Mouse (Mus musculus) megakaryocyte, embryonic 14.5 days (primary cell): Measurements from ENCODE around the gene Rpain. TPM values are rescaled to one million over a fixed set of nuclear protein-coding genes. Genes with fewer than 3 reads are reported as not detected.
A peak's percentile ranks its signal among the peaks of the same experiment; 100 is the strongest.

ENCODE experiments used
- H3K27me3 ChIP-seq: replicated peaks from 2 replicates; pipeline ENCODE3; 2012; ENCODE audit warnings: inconsistent platforms
- H3K36me3 ChIP-seq: replicated peaks from 2 replicates; pipeline ENCODE3; 2012; ENCODE audit warnings: low read length, inconsistent platforms, mixed read lengths
- H3K4me1 ChIP-seq: 2 replicates; pipeline ENCODE4 v1.6.1; 2012; ENCODE audit warnings: inconsistent platforms
- H3K4me3 ChIP-seq: replicated peaks from 2 replicates; pipeline ENCODE3; 2012; ENCODE audit warnings: moderate library complexity, mild to moderate bottlenecking, inconsistent platforms
- H3K9me3 ChIP-seq: 2 replicates; pipeline ENCODE4 v1.6.1; 2012; ENCODE audit warnings: inconsistent platforms
- FLI1 ChIP-seq: IDR thresholded peaks from 2 replicates; pipeline ENCODE4 v1.6.1; 2012; ENCODE audit warnings: low read length, inconsistent platforms, mixed read lengths
- GATA1 ChIP-seq: IDR thresholded peaks from 3 replicates; pipeline ENCODE4 v1.6.1; 2012; ENCODE audit warnings: mixed read lengths, low read length, inconsistent platforms, borderline replicate concordance
- polyA plus RNA-seq: library from polyadenylated mRNA; stranded (reverse); fragments of >175 nt; gene quantifications from 2 replicates; pipeline ENCODE4 v1.2.3, GENCODE M21; 2012; ENCODE audit warnings: low replicate concordance; ENCODE audit not compliant: insufficient read depth

Rpain gene
- polyA plus RNA-seq, 1 experiment = 9.3 TPM

GRCm38 (mm10) chr11:70969271-70969794 lies 680 bp upstream of the Rpain start:
- H3K4me3 ChIP-seq = peak overlapping the region; percentile 91
- TF ChIP-seq FLI1 = no peak
- no peak for TF ChIP-seq GATA1
- H3K4me1 ChIP-seq = peaks cover 40% of the 10 kb centered on the region
- H3K9me3 ChIP-seq = no peaks in the 10 kb centered on the region
- H3K27me3 ChIP-seq = no peaks in the 10 kb centered on the region
- H3K36me3 ChIP-seq = peaks cover 64% of the 10 kb centered on the region

- H3K4me3 ChIP-seq = peak overlapping the region; percentile 91
- H3K27me3 ChIP-seq = no peaks in the 10 kb centered on the region
- H3K9me3 ChIP-seq = no peaks in the 10 kb centered on the region
- TF ChIP-seq GATA1 (no peak), FLI1 (no peak)
- H3K4me1 ChIP-seq = peaks cover 42% of the 10 kb centered on the region
- H3K36me3 ChIP-seq = peaks cover 64% of the 10 kb centered on the region
Observed at GRCm38 (mm10) chr11:70970560-70971540, 837 bp downstream of the Rpain start.

- Histone ChIP-seq H3K4me3 (no peak overlapping the region), H3K9me3 (no peaks in the 10 kb centered on the region), H3K36me3 (peaks cover 70% of the 10 kb centered on the region), H3K4me1 (peaks cover 40% of the 10 kb centered on the region), H3K27me3 (no peaks in the 10 kb centered on the region)
- TF ChIP-seq GATA1 = no peak
- TF ChIP-seq FLI1 = no peak
Observed at GRCm38 (mm10) chr11:70972586-70972985, 2.6 kb downstream of the Rpain start.

- H3K27me3 ChIP-seq = no peaks in the 10 kb centered on the region
- TF ChIP-seq GATA1 (no peak), FLI1 (no peak)
- peaks cover 38% of the 10 kb centered on the region for H3K4me1 ChIP-seq
- peaks cover 79% of the 10 kb centered on the region for H3K36me3 ChIP-seq
- no peak overlapping the region for H3K4me3 ChIP-seq
- H3K9me3 ChIP-seq = no peaks in the 10 kb centered on the region
Observed at GRCm38 (mm10) chr11:70973947-70974346, 3.9 kb downstream of the Rpain start.

- no peak for TF ChIP-seq GATA1
- TF ChIP-seq FLI1 = no peak
- Histone ChIP-seq H3K9me3 (no peaks in the 10 kb centered on the region), H3K4me3 (no peak overlapping the region), H3K4me1 (peaks cover 42% of the 10 kb centered on the region), H3K27me3 (no peaks in the 10 kb centered on the region), H3K36me3 (peaks cover 91% of the 10 kb centered on the region)
Observed at GRCm38 (mm10) chr11:70975193-70975592, 5.2 kb downstream of the Rpain start.

GRCm38 (mm10) chr11:70977293-70977692 lies 7.3 kb downstream of the Rpain start:
- no peaks in the 10 kb centered on the region for H3K27me3 ChIP-seq
- H3K36me3 ChIP-seq = peaks cover 93% of the 10 kb centered on the region
- no peak overlapping the region for H3K4me3 ChIP-seq
- no peaks in the 10 kb centered on the region for H3K9me3 ChIP-seq
- peaks cover 47% of the 10 kb centered on the region for H3K4me1 ChIP-seq
- TF ChIP-seq GATA1 (no peak), FLI1 (no peak)

- Histone ChIP-seq H3K4me1 (peaks cover 40% of the 10 kb centered on the region), H3K4me3 (no peak overlapping the region), H3K9me3 (no peaks in the 10 kb centered on the region), H3K36me3 (peaks cover 77% of the 10 kb centered on the region), H3K27me3 (no peaks in the 10 kb centered on the region)
- TF ChIP-seq GATA1 = no peak
- TF ChIP-seq FLI1 = no peak
Observed at GRCm38 (mm10) chr11:70980232-70980631, 10.2 kb downstream of the Rpain start.

GRCm38 (mm10) chr11:70980751-70981510 lies 10.9 kb downstream of the Rpain start:
- no peaks in the 10 kb centered on the region for H3K27me3 ChIP-seq
- no peaks in the 10 kb centered on the region for H3K9me3 ChIP-seq
- H3K4me3 ChIP-seq = peak overlapping the region; percentile 44
- H3K36me3 ChIP-seq = peaks cover 77% of the 10 kb centered on the region
- TF ChIP-seq FLI1 = no peak
- TF ChIP-seq GATA1 = no peak
- H3K4me1 ChIP-seq = peaks cover 38% of the 10 kb centered on the region

GRCm38 (mm10) chr11:70982030-70982429 lies 12.0 kb downstream of the Rpain start:
- H3K36me3 ChIP-seq = peaks cover 77% of the 10 kb centered on the region

More at GRCm38 (mm10) chr11:70982030-70982429, 12.0 kb downstream of the Rpain start:
- peak overlapping the region; percentile 98 for H3K4me3 ChIP-seq
- no peaks in the 10 kb centered on the region for H3K9me3 ChIP-seq
- H3K4me1 ChIP-seq = peaks cover 46% of the 10 kb centered on the region
- TF ChIP-seq GATA1 = no peak
- no peak for TF ChIP-seq FLI1
- no peaks in the 10 kb centered on the region for H3K27me3 ChIP-seq
